ENCODE assay signal across 14 mouse cellular contexts in the genomic region with DNA sequence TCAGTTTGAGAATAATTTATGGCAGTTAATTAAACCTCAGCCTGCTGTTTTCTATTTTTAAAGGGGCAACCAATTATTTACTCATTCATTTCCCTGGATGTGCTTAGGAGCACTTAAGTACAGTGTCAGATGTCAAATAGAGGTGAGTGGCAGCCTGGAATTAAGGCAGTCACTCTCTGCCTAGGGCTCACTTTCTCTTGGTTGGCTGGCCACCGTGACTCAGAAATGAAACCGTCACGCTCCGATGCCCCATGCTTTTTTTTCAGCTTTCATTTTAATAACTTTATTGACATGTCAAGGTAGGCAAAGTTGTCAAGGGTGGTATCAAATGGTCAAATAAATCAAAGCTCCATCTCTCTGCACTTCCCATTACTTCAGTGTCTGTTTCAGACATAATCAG.
DNase-seq lines count a peak whose midpoint lies in the region; ATAC-seq lines count a peak whose summit lies in the region.
"Had no signal": no experiment of that assay in that cellular context is flagged by ENCODE, and none has a peak within 500 bp of the region (broad histone marks: within the 10 kb centered on the region; RNA-seq: fewer than 3 reads in every experiment).

No protein-coding gene starts in this region.

- intact Hi-C loops in left cerebral cortex, postnatal 10 days (cut with DNase I), result no loop called here

- H3K36me3 ChIP-seq in kidney, embryonic 16.5 days (ENCODE audit: insufficient read depth, low read length), result no peaks in the 10 kb centered on the region
- H3K36me3 ChIP-seq: G1E had no signal

- no peak overlapping the region for H3K9ac ChIP-seq in kidney, embryonic 16.5 days (replicated peaks; ENCODE audit: low read length)
- H3K9ac ChIP-seq: lung, embryonic 14.5 days had no signal

- DNase-seq in adrenal gland, postnatal 14 days, result peak; percentile 8
- DNase-seq in adrenal gland, adult 18-20 months (ENCODE audit: low spot score in 2 of 2), result no peak
- peak; percentile 8 for DNase-seq in kidney, adult 9 months
- no peak for DNase-seq in kidney, adult 11 months
- peak; percentile 40 for DNase-seq in retina, postnatal 1 day
- DNase-seq in left cerebral cortex, postnatal 10 days (ENCODE audit: extremely low spot score in 1 of 2, low spot score in 2 of 2), result no peak
- DNase-seq in thymus, postnatal 4 days, result no peak
- DNase-seq: cerebellum, adult 11 months; heart, postnatal 14 days; lung, embryonic 14.5 days; right cerebral cortex, postnatal 25 days had no signal

- H3K9me3 ChIP-seq in kidney, embryonic 16.5 days (ENCODE audit: low read length), result no peaks in the 10 kb centered on the region

- ATAC-seq in kidney, embryonic 16.5 days (ENCODE audit: low FRiP score, low TSS enrichment), result peak; percentile 82

- WGBS in kidney, embryonic 16.5 days, result 24% methylated on average over 4 of the region's 4 CpGs

- no peak overlapping the region for H3K27ac ChIP-seq in kidney, embryonic 16.5 days (ENCODE audit: low read length)

- H3K4me2 ChIP-seq in kidney, embryonic 16.5 days (replicated peaks; ENCODE audit: low read depth, low read length), result no peak overlapping the region
- H3K4me2 ChIP-seq: lung, embryonic 14.5 days had no signal

- H3K4me1 ChIP-seq in kidney, embryonic 16.5 days (ENCODE audit: insufficient read depth, low read length), result peaks cover 18% of the 10 kb centered on the region

- no peak overlapping the region for H3K4me3 ChIP-seq in kidney, embryonic 16.5 days (ENCODE audit: low read length)
- H3K4me3 ChIP-seq: erythroblast, embryonic 14.5 days had no signal

- no peaks in the 10 kb centered on the region for H3K27me3 ChIP-seq in kidney, embryonic 16.5 days (ENCODE audit: insufficient read depth, low read length)

Comparison
In these comparisons a context has a peak if more than half of its experiments do, and no peak if none do; other contexts are left out.
1. DNase-seq: peak in adrenal gland, postnatal 14 days (single experiment), kidney, adult 9 months (single experiment) and retina, postnatal 1 day (single experiment); none in adrenal gland, adult 18-20 months (0 of 2), kidney, adult 11 months (single experiment), left cerebral cortex, postnatal 10 days (0 of 2) and thymus, postnatal 4 days (single experiment).